Comparison of ENCODE assay signal across 15 mouse cellular contexts in the genomic region with DNA sequence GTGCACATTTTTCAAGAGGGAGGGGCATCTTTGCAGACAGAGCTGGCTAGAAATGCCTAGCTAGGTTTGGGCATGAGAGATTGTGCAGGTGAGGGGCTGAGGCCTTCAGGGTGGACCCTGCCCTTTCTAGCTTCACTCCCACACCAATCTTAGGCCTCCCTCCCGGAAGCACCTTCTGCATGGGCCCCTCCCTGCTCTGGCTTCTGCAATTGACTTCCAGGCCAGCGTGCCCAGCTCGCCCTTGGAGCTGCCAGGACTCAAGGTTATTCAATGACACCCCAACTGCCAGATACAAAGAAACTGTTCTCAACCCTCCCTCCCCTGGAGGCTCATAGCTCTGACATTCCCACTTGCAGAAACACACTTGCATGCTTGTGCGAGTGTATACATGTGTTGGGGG.
DNase-seq lines count a peak whose midpoint lies in the region; ATAC-seq lines count a peak whose summit lies in the region.
"Had no signal": no experiment of that assay in that cellular context is flagged by ENCODE, and none has a peak within 500 bp of the region (broad histone marks: within the 10 kb centered on the region; RNA-seq: fewer than 3 reads in every experiment).

No protein-coding gene starts in this region.

- no peak overlapping the region for H3K4me3 ChIP-seq in kidney, embryonic 16.5 days (ENCODE audit: low read length)
- H3K4me3 ChIP-seq: embryonic facial prominence, embryonic 13.5 days; lung, embryonic 15.5 days; midbrain, embryonic 12.5 days had no signal

- H3K27ac ChIP-seq in kidney, embryonic 16.5 days (ENCODE audit: low read length): no peak overlapping the region
- H3K27ac ChIP-seq: embryonic facial prominence, embryonic 13.5 days; kidney, postnatal 0 days; lung, embryonic 15.5 days; midbrain, embryonic 12.5 days had no signal

- H3K4me2 ChIP-seq in kidney, embryonic 16.5 days (replicated peaks; ENCODE audit: low read depth, low read length): no peak overlapping the region
- H3K4me2 ChIP-seq: embryonic facial prominence, embryonic 13.5 days; lung, embryonic 15.5 days; midbrain, embryonic 12.5 days had no signal

- H3K36me3 ChIP-seq in kidney, embryonic 16.5 days (ENCODE audit: insufficient read depth, low read length): no peaks in the 10 kb centered on the region
- H3K36me3 ChIP-seq: lung, embryonic 15.5 days; midbrain, embryonic 12.5 days had no signal

- H3K4me1 ChIP-seq in kidney, embryonic 16.5 days (ENCODE audit: insufficient read depth, low read length): peaks cover 44% of the 10 kb centered on the region

- DNase-seq in adrenal gland, adult (ENCODE audit: inconsistent age in 2 of 2, low spot score in 1 of 2): peak; percentile 58 to 84
- DNase-seq in adrenal gland, postnatal 4 days (ENCODE audit: low spot score in 2 of 2): no peak
- peak; percentile 61 for DNase-seq in kidney, adult 11 months
- peak; percentile 61 to 70 for DNase-seq in adrenal gland, postnatal 36 days
- DNase-seq in kidney, adult 9 months: peak; percentile 49
- DNase-seq in cerebellum, postnatal 14 days: no peak
- no peak for DNase-seq in embryo, embryonic 9.5 days (ENCODE audit: extremely low spot score)
- DNase-seq: cerebellum, adult 11 months; left cerebral cortex, postnatal 4 days; thymus, postnatal 36 days had no signal

- no peaks in the 10 kb centered on the region for H3K9me3 ChIP-seq in kidney, embryonic 16.5 days (ENCODE audit: low read length)
- H3K9me3 ChIP-seq: embryonic facial prominence, embryonic 13.5 days; lung, embryonic 15.5 days; midbrain, embryonic 12.5 days had no signal

- no peak for ATAC-seq in kidney, embryonic 16.5 days (ENCODE audit: low FRiP score, low TSS enrichment)

- no peaks in the 10 kb centered on the region for H3K27me3 ChIP-seq in kidney, embryonic 16.5 days (ENCODE audit: insufficient read depth, low read length)
- H3K27me3 ChIP-seq: embryonic facial prominence, embryonic 13.5 days; lung, embryonic 15.5 days had no signal

- 54% methylated on average over 4 of the region's 4 CpGs for WGBS in kidney, embryonic 16.5 days

- no peak overlapping the region for H3K9ac ChIP-seq in kidney, embryonic 16.5 days (replicated peaks; ENCODE audit: low read length)
- H3K9ac ChIP-seq: embryonic facial prominence, embryonic 13.5 days; lung, embryonic 15.5 days had no signal

Comparison
In these comparisons a context has a peak if more than half of its experiments do, and no peak if none do; other contexts are left out.
1. DNase-seq: peak in adrenal gland, adult (2 of 2), kidney, adult 11 months (single experiment), adrenal gland, postnatal 36 days (2 of 2) and kidney, adult 9 months (single experiment); none in adrenal gland, postnatal 4 days (0 of 2), cerebellum, postnatal 14 days (0 of 2) and embryo, embryonic 9.5 days (single experiment).